Mouse (Mus musculus) neutrophil, adult 5-6 weeks (primary cell): ENCODE measurements around the gene Rxfp2. TPM values are rescaled to one million over a fixed set of nuclear protein-coding genes. Genes with fewer than 3 reads are reported as not detected.

Experiments
- total RNA-seq: library from RNA; stranded (forward); fragments of 200-1000 nt; gene quantifications from 2 replicates; pipeline ENCODE4 v1.2.3, GENCODE M21; 2017

Rxfp2 gene
- total RNA-seq, 1 experiment from 2014 or later = not detected

Other genes starting within 250 kb of the Rxfp2 start
- gene Fry, start 100.0 kb downstream of the Rxfp2 start, total RNA-seq = 110 and 115 TPM in 2 replicates